Mouse (Mus musculus) lung, postnatal 25 days (tissue): Measurements from ENCODE around the gene Kctd15.

ENCODE experiments used
- DNase-seq: peaks from one replicate; pipeline ENCODE4 v3.0.0; 2022; ENCODE audit warnings: low spot score

The Kctd15 gene

DNA sequence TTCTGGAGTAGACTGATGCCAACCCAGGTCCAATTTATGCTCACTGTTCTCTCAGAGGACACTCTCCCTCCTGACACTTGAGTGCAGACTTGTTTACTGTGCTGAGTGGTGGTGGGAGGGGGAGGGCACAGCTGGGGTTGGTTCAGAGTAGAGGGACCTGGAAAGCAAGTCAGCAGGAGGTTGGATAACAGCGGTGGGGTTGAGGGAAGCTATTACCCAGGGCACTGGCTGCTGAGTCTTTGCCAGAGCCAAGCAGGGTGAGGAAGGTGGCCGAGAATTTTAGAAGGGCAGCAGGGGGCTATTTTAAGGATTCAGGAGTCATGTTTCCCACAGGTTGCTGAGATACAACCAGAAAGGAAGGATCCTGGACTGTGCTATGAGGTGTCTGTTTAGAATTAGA is 36.1 kb downstream of the Kctd15 start:
- no peak for DNase-seq

DNA sequence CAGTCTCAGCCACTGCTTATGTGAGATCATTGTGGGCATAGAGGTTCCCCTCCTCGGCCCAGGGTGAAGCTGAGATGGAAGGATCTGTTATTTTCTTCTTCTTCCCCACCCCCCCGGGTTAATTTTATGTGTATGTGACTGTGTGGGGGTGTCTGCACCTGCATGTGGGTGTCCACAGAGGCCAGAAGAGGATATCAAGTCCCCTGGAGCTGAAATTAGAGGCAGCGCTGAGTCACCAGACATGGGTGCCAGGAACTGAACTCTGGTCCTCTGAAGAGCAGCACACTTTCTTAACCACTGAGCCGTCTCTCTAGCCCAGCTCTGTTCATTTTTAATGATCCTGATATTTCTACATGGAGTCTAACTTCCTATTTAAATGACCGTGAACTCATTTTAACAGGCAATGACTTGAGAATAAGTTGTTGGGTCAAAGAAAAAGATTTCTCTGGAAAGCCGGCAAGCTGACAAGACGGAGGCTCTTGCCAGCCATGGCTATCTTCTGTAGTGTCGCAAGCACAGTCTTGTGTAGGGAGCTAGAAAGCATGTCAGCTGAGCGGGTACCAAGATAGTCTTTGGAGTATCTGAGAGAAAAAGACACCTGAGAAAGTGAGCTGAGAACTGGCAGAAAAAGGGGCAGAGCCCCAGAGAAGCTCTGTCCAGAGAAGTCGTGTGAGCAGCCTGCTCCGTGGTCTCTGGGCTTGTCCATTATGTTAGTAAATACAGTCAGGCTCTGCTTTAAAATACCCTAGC is 38.2 kb downstream of the Kctd15 start:
- no peak for DNase-seq

DNA sequence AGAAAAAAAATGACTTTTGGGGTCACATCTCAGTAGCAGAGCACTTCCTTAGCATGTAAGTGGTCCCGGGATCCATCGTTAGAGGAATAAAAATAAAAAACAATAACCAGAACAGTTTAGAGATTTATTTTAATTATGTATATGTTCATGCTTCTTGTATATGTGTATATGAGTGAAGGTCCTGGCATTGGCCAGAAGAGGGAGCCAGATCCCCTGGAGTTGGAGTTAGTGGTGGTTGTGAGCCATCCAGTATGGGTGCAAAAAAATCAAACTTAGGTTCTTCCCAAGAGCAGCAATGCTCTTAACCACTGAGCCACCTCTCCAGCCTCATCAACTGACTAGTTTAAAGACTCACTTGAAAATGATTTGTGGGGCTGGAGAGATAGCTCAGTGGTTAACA is 40.3 kb downstream of the Kctd15 start:
- no peak for DNase-seq

DNA sequence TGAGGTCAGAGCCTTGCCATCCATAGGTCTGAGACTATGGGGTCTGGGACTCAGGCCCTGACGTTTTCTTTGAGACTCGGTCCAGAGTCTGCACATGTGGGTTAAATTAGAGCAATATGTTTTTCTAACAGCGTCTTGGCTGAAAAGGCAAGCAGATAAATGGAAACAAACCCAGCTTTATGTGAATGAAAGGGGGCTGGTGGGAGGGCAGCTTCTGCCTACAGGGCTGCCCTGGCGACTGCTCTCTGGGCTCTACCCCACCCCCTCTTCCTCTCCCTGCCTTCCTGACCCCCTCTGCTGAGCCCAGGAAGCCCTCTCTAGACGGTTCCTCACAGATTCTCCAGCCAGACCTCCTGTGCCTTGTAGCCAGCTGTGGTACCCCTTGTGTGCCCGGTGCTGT is 46.1 kb downstream of the Kctd15 start:
- no peak for DNase-seq

DNA sequence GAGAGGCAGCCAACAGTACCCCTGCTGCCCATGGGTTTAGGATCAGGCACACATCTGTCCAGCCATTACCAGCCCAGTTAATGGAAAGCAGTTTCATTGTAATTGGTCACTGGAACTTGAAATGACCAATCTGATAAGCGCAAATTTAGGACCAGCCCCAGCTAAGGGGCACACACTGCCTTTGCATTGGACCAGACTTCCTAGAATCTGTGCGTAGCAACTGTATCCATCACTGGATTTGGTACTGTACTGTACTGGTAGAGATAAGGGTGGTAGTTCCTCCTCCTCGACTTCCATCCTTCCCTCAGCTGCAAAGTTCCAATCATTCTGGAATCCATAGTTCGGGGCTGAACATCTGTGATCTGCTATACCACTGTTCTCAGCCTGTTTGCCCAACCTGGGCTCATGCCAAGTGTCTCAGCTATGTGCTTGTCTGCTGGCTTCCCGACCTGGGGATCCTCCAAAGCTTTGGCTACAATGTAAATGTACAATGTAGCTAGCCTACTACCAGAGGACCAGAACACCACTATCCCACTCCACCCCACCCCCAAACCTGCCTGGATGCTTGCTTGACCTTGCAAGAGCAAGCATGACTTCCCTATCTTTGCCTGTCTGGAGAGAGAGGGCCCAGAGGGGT is 49.1 kb downstream of the Kctd15 start:
- no peak for DNase-seq

DNA sequence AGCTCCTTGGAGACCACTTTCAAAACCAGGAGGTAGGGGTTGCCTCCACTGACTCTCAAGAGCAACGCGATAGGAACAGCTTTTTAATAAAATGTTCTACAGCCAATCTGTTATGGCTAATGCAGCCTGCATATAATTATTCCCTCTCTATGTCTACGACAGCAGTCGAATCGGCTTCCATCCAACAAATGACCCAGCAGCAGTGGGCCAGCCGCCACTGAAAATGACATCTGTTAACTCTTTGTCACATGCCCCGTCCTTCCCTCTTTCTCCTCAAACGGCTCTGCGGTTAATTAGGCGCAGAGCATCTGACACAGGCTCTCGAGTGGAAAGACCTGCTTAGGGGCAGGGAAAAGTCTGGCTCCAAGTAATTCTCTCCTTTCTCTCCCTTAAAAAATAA is 49.8 kb downstream of the Kctd15 start:
- no peak for DNase-seq

DNA sequence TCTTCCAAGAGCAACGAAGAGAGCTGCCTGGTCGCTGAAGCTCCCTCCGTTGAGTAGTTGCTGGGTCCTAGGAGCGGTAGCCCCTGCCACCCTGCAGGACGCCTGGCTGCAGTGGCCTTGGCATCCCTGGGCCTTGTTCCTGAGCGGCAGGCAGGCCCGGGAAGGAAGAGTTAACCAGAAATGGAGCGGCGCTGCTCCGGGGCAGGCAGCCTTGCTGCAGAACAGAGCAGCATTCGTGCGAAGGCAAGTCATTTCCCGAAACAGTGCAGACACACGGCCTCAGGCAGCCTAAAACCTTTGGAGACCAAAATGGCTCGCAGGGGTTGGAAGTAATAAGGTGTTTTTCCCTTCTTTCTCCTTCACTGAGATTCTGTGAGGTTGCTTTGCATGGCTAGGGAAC is 50.5 kb downstream of the Kctd15 start:
- DNase-seq, result no peak

DNA sequence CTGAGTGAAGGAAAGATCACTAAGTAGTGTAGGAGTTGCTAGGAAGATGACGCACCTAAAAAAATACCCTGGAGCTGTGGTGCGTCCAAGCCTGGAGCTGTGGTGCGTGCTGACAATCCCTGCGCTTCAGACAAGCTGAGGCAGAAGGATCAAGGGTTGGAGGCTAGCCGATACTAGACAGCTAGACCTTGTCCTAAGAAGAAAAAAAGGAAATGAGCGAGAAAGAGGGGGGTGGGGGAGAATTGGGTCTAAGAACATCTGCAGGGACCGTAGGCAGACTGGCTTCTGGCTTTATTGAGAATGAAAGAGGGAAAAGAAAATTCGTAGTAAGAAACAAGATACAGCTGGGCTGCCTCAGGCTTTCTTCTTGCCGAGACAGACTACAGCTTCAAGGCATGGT is 58.0 kb downstream of the Kctd15 start:
- DNase-seq, result no peak

DNA sequence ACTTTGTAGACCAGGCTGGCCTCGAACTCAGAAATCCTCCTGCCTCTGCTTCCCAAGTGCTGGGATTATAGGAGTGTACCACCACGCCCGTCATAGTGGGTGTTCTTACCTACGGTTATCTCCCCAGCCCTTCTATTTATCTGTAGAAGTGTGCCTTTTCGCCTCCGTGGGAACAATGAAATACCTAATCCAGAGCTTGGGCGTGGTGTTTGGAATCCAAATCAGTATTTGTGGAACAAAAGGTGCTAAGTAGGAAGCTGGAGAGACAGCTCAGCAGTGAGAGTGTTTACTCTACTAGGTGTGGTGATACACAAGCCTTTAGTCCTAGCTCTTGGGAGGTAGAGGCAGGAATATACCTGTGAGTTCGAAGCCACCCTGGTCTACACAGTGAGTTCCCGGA is 58.5 kb downstream of the Kctd15 start:
- DNase-seq, result no peak

DNA sequence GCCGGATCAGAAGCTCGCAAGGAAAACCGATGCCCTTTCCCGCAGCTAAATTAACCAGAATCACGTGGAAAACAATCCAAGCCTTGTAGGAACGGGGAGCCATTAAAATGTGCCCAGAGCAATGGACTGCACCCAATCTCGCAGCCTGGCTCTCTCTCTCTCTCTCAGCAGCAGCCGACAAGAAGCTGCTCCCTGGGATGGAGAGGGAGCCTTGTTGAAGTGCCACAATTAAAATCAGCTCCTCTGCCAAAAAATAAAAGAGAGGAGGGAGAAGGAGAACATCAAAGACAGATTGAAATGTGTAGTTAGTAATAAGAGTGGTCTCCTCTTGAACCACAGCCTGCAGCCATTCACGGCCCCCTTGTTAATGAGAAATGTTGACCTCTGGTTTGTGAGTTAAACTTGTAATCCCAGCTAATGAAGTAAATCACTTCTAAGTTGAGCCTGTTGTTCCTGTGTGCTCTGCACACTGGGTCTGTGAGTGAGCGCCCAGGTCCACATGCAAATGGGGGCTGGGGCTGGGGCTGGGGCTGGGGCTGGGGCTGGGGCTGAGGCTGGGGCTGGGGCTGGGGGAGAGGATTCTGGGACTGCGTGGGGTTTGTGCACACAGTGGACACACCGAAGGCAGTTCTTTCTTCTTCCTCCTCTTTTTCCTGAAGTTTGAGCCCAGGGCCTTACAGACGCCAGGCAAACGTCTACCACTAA is 59.8 kb downstream of the Kctd15 start:
- no peak for DNase-seq

DNA sequence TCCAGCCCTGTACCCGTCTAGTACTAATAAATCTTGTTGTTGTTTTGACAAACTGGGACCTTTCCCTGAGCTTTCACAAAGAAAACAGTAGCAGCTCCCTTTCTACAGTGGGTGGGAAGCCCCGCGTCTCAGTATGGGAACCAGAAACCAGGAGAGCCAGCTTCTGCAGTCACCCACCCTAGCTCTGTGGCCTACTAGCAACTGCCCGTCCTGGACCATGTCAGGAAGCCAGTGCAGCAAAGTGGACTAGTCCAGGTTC is 61.3 kb downstream of the Kctd15 start:
- no peak for DNase-seq

DNA sequence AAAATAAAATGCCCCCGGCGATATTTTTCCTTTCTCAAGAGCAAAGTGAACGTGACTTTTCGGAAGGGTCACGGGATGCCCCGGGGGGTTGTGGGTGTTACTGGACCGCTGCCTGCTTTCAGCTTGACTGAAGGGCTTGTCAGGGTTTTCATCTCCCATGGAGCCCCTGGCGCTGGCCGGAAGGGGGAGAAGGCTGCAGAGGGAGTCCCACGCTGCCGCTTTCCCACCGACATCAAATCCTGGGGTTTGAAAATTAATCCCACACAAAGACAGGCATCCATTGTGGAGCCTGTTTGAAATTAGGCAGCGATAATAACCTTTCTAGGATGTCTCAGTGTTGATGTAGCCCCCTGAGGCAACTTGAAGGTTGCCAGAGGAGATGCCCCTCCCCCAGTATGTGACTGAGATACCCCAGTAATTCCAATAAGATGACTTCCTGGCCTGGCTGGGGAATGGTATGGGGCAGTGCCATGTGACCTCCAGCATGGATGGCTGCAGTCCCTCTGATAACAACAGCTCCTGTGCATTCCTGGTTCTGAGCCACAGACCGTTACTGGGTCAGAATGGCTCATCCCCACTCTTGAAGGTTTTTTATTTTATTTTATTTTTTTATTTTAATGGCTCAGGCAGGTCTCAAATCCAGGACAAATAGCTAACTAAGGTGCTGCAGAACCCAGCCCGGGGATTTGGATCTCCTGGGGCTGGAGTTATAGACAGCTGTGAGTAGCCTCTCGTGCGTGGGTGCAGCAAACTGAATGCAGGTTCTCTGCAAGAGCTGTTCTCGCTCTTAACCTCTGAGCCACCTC is 61.8 kb downstream of the Kctd15 start:
- DNase-seq, result peak; percentile 7

DNA sequence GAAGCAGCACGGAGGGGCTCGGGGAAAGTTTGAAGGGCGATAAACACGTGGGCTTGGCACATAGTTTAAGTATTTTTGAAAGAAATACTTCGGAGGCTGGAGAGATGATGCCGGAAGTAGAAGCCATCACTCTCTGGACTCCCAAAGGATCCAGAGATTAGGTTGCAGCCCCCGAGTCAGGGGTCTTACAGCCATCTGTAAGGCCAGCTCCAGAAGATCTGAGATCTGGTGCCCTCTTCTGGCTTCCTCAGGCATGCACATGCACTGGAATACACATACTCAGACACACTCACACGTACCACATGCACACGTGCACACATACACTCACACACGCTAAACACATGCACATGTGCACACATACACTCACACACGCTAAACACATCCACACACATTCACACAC is 65.8 kb downstream of the Kctd15 start:
- DNase-seq, result no peak
